Mouse (Mus musculus): ENCODE results near the gene Eno3.

DNA sequence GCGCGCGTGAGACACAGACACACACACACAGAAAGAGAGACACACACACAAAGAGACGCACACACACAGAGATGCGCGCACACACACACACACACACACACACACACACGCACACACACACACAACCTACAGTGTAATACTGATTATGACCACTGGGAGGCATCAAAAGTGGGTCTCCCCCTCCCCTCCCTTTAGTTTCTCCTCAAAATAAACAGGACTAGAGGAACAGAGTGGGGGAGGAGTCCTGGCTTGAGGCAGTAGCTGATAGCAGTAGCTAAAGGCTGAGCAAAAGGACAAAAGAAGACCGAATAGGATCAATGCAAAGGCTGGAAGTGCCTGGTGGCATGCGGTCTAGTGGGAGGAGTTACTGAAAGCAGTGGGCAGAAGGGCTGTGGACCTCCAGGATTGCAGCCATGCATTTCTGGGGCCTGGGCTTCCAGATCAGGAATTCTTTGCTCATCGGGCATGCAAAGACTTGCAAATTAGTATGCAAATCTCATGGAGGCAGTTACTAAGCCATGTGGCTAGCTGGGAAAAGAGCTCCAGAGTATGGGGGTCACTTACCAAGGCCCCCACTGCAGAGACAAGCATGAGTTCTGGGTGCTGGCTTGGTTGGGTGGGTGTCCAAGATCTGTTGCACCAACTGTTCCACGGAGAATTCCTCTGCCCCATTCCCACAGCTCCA, 25.0 kb downstream of the Eno3 start:
- TF ChIP-seq POLR2A (IDR thresholded peaks at IDR 0.05; ENCODE audit: insufficient read depth, low read depth, low read length): no peak
- TF ChIP-seq CTCF (IDR thresholded peaks at IDR 0.05): peak; percentile 50
- no peak for TF ChIP-seq EP300 (IDR thresholded peaks at IDR 0.05; ENCODE audit: insufficient read depth, low read depth, low read length)
